Mouse (Mus musculus) MEL (cell line): ENCODE data around the gene Fstl5. TPM values are rescaled to one million over a fixed set of nuclear protein-coding genes. Genes with fewer than 3 reads are reported as not detected.

ENCODE experiments used
- DNase-seq: peaks from one replicate; pipeline ENCODE4 v3.0.0; 2011; ENCODE audit warnings: low read depth, low spot score
- H3K27ac ChIP-seq: 2 replicates; pipeline ENCODE4 v1.5.1; 2012; ENCODE audit warnings: low read depth, mild to moderate bottlenecking, control low read depth, low read length, moderate library complexity; ENCODE audit not compliant: control insufficient read depth
- H3K27me3 ChIP-seq, 2 experiments: fragments of 150-350 bp in 1 of 2; sonication (generic) in 1 of 2; 2 replicates each; pipeline ENCODE4 v1.6.1; 2012; ENCODE audit warnings: low read length in 2 of 2, mild to moderate bottlenecking in 2 of 2, improper control_type of control experiment in 1 of 2, moderate library complexity in 1 of 2; ENCODE audit not compliant: insufficient read depth in 2 of 2, control insufficient read depth in 1 of 2
- H3K36me3 ChIP-seq, 2 experiments: 2 replicates each; pipeline ENCODE4 v1.6.1; 2012 to 2014; ENCODE audit warnings: low read length in 2 of 2, improper control_type of control experiment in 1 of 2, inconsistent platforms in 1 of 2, mild to moderate bottlenecking in 1 of 2; ENCODE audit not compliant: insufficient read depth in 2 of 2, control insufficient read depth in 1 of 2
- H3K4me1 ChIP-seq, 2 experiments: fragments of 150-350 bp in 1 of 2; sonication (generic) in 1 of 2; 2 replicates each; pipeline ENCODE4 v1.6.1; 2012; ENCODE audit warnings: low read length in 2 of 2, improper control_type of control experiment in 1 of 2, mild to moderate bottlenecking in 1 of 2; ENCODE audit not compliant: insufficient read depth in 2 of 2, control insufficient read depth in 1 of 2
- H3K4me3 ChIP-seq, 2 experiments: fragments of 150-350 bp in 1 of 2; sonication (generic) in 1 of 2; 2 replicates each; pipeline ENCODE4 v1.5.1; 2012; ENCODE audit warnings: low read depth in 2 of 2, low read length in 2 of 2, mild to moderate bottlenecking in 2 of 2, moderate library complexity in 2 of 2, control low read depth in 1 of 2, improper control_type of control experiment in 1 of 2; ENCODE audit not compliant: control insufficient read depth in 1 of 2, insufficient read depth in 1 of 2
- H3K79me2 ChIP-seq: 2 replicates; pipeline ENCODE4 v1.6.1; 2012; ENCODE audit warnings: mild to moderate bottlenecking, low read length, moderate library complexity; ENCODE audit not compliant: control insufficient read depth, poor library complexity, insufficient read depth
- H3K9ac ChIP-seq: 2 replicates; pipeline ENCODE4 v1.6.1; 2012; ENCODE audit warnings: low read depth, mild to moderate bottlenecking, control low read depth, low read length, moderate library complexity; ENCODE audit not compliant: control insufficient read depth, poor library complexity, severe bottlenecking
- H3K9me3 ChIP-seq: fragments of 150-350 bp; sonication (generic); replicated peaks from 2 replicates; pipeline ENCODE4 v1.6.1; 2012; ENCODE audit warnings: mild to moderate bottlenecking, low read length, improper control_type of control experiment, moderate library complexity; ENCODE audit not compliant: insufficient read depth
- BHLHE40 ChIP-seq: IDR thresholded peaks from 2 replicates; pipeline ENCODE4 v1.6.1; 2012; ENCODE audit warnings: low read depth, mild to moderate bottlenecking, inconsistent platforms, low read length, improper control_type of control experiment, borderline replicate concordance
- CHD1 ChIP-seq: IDR thresholded peaks from 2 replicates; pipeline ENCODE4 v1.6.1; 2012; ENCODE audit warnings: low read depth, mild to moderate bottlenecking, inconsistent platforms, low read length, improper control_type of control experiment
- CHD2 ChIP-seq: IDR thresholded peaks from 2 replicates; pipeline ENCODE4 v1.6.1; 2011; ENCODE audit warnings: low read length, improper control_type of control experiment
- CTCF ChIP-seq, 3 experiments: IDR thresholded peaks in 2 of 3; conservative IDR thresholded peaks in 1 of 3; 2 replicates each; pipeline ENCODE4 v1.5.1; 2011 to 2012; ENCODE audit warnings: low read length in 3 of 3, low read depth in 2 of 3, mild to moderate bottlenecking in 2 of 3, improper control_type of control experiment in 1 of 3, inconsistent platforms in 1 of 3, mixed read lengths in 1 of 3, moderate library complexity in 1 of 3; ENCODE audit not compliant: control insufficient read depth in 1 of 3, insufficient read depth in 1 of 3, poor library complexity in 1 of 3, severe bottlenecking in 1 of 3
- ELF1 ChIP-seq: IDR thresholded peaks from 2 replicates; pipeline ENCODE4 v1.6.1; 2014; ENCODE audit warnings: low read depth, mild to moderate bottlenecking, inconsistent platforms, low read length, improper control_type of control experiment, moderate library complexity
- ETS1 ChIP-seq: IDR thresholded peaks from 2 replicates; pipeline ENCODE4 v1.6.1; 2012; ENCODE audit warnings: low read depth, mild to moderate bottlenecking, inconsistent platforms, low read length, improper control_type of control experiment, moderate library complexity
- GABPA ChIP-seq: IDR thresholded peaks from 2 replicates; pipeline ENCODE4 v1.6.1; 2012; ENCODE audit warnings: low read depth, mild to moderate bottlenecking, inconsistent platforms, low read length, improper control_type of control experiment, moderate library complexity
- HCFC1 ChIP-seq: IDR thresholded peaks from 2 replicates; pipeline ENCODE4 v1.6.1; 2012; ENCODE audit warnings: low read depth, mild to moderate bottlenecking, inconsistent platforms, low read length, improper control_type of control experiment, moderate library complexity
- JUND ChIP-seq: IDR thresholded peaks from 2 replicates; pipeline ENCODE4 v1.6.1; 2011; ENCODE audit warnings: low read depth, mild to moderate bottlenecking, improper control_type of control experiment, low read length
- MAFK ChIP-seq: IDR thresholded peaks from 2 replicates; pipeline ENCODE4 v1.6.1; 2011; ENCODE audit warnings: low read depth, mild to moderate bottlenecking, low read length, improper control_type of control experiment, borderline replicate concordance
- MAZ ChIP-seq: IDR thresholded peaks from 2 replicates; pipeline ENCODE4 v1.6.1; 2012; ENCODE audit warnings: low read depth, mild to moderate bottlenecking, inconsistent platforms, low read length, improper control_type of control experiment
- MEF2A ChIP-seq: IDR thresholded peaks from 2 replicates; pipeline ENCODE4 v1.6.1; 2014; ENCODE audit warnings: low read depth, mild to moderate bottlenecking, inconsistent platforms, low read length, improper control_type of control experiment; ENCODE audit not compliant: poor library complexity, insufficient replicate concordance, severe bottlenecking; ENCODE audit errors: extremely low read depth
- MYB ChIP-seq: IDR thresholded peaks from 2 replicates; pipeline ENCODE4 v1.6.1; 2011; ENCODE audit warnings: mild to moderate bottlenecking, low read depth, low read length, improper control_type of control experiment
- NELFE ChIP-seq: IDR thresholded peaks from 2 replicates; pipeline ENCODE4 v1.6.1; 2011; ENCODE audit warnings: low read depth, low read length, improper control_type of control experiment
- NRF1 ChIP-seq: IDR thresholded peaks from 2 replicates; pipeline ENCODE4 v1.6.1; 2014; ENCODE audit warnings: low read depth, mild to moderate bottlenecking, inconsistent platforms, low read length, improper control_type of control experiment, moderate library complexity; ENCODE audit not compliant: poor library complexity, insufficient read depth, severe bottlenecking
- POLR2AphosphoS2 ChIP-seq: IDR thresholded peaks from 2 replicates; pipeline ENCODE4 v1.6.1; 2011; ENCODE audit warnings: low read length, improper control_type of control experiment
- POLR2AphosphoS5 ChIP-seq: IDR thresholded peaks from 2 replicates; pipeline ENCODE4 v1.6.1; 2012; ENCODE audit warnings: low read depth, borderline replicate concordance, mild to moderate bottlenecking, inconsistent platforms, low read length, moderate library complexity, mixed read lengths
- RCOR1 ChIP-seq: IDR thresholded peaks from 2 replicates; pipeline ENCODE4 v1.6.1; 2012; ENCODE audit warnings: low read depth, mild to moderate bottlenecking, inconsistent platforms, low read length, improper control_type of control experiment
- TAL1 ChIP-seq: IDR thresholded peaks from 2 replicates; pipeline ENCODE4 v1.6.1; 2012; ENCODE audit warnings: mild to moderate bottlenecking, inconsistent platforms, low read length, moderate library complexity, mixed read lengths
- TBP ChIP-seq: IDR thresholded peaks from 2 replicates; pipeline ENCODE4 v1.8.0; 2011; ENCODE audit warnings: low read depth, low read length, improper control_type of control experiment
- UBTF ChIP-seq: IDR thresholded peaks from 2 replicates; pipeline ENCODE4 v1.6.1; 2012; ENCODE audit warnings: low read depth, mild to moderate bottlenecking, inconsistent platforms, low read length, improper control_type of control experiment, moderate library complexity, borderline replicate concordance; ENCODE audit not compliant: insufficient read depth
- ZC3H11A ChIP-seq: IDR thresholded peaks from 2 replicates; pipeline ENCODE4 v1.6.1; 2012; ENCODE audit warnings: low read depth, mild to moderate bottlenecking, inconsistent platforms, low read length, improper control_type of control experiment
- ZKSCAN1 ChIP-seq: IDR thresholded peaks from 2 replicates; pipeline ENCODE4 v1.6.1; 2012; ENCODE audit warnings: low read depth, mild to moderate bottlenecking, inconsistent platforms, low read length, improper control_type of control experiment, moderate library complexity
- ZMIZ1 ChIP-seq: IDR thresholded peaks from 2 replicates; pipeline ENCODE4 v1.6.1; 2012; ENCODE audit warnings: low read depth, mild to moderate bottlenecking, inconsistent platforms, low read length, improper control_type of control experiment, moderate library complexity
- ZNF384 ChIP-seq: IDR thresholded peaks from 2 replicates; pipeline ENCODE4 v1.6.1; 2012; ENCODE audit warnings: low read depth, mild to moderate bottlenecking, inconsistent platforms, low read length, improper control_type of control experiment
- polyA plus RNA-seq, 2 experiments: library from polyadenylated mRNA; stranded (reverse) in 1 of 2; unstranded in 1 of 2; fragments of >175 nt in 1 of 2; fragments of >200 nt in 1 of 2; gene quantifications; 2 replicates each; pipeline versions ENCODE4 v1.2.1 to v1.2.4; 2012; ENCODE audit warnings: low replicate concordance in 2 of 2, low read depth in 1 of 2; ENCODE audit not compliant: insufficient read length in 2 of 2, insufficient read depth in 1 of 2, missing spikeins in 1 of 2
- total RNA-seq: library from RNA; depleted of rRNA; stranded (reverse); fragments of 300-350 nt; gene quantifications from 2 replicates; pipeline ENCODE4 v1.2.3, GENCODE M21; 2012

Gene Fstl5
- total and polyA plus RNA-seq, 3 experiments: 0.04 TPM; not detected in 2

DNA sequence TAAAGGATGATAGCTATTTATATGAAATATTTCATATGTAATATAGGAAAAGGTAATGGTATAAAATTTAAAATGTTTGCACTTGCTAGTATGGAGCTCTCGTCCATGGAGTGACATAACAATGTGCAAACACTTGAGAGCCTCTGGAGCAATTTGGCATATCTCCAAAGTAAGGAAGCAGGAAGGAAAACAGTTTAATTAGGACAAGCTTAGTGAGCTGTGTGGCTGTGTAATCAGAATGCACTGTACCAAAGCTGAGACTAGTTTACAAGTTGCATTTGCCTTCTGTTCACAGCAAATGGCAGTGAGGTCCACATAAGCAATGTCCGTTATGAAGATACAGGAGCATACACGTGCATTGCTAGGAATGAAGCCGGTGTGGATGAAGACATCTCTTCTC, 519.1 kb downstream of the Fstl5 start:
- Histone ChIP-seq H3K27ac (no peak overlapping the region), H3K4me3 (no peak overlapping the region), H3K27me3 (no peaks in the 10 kb centered on the region), H3K4me1 (no peaks in the 10 kb centered on the region), H3K9ac (no peak overlapping the region), H3K79me2 (no peaks in the 10 kb centered on the region), H3K36me3 (no peaks in the 10 kb centered on the region), H3K9me3 (no peaks in the 10 kb centered on the region)
- no peak for DNase-seq
- TF ChIP-seq MYB (no peak), CHD2 (no peak), GABPA (no peak), ZKSCAN1 (no peak), ZMIZ1 (no peak), CTCF (IDR thresholded peaks at IDR 0.05 in 2 of 3, conservative IDR thresholded peaks at IDR 0.05 in 1 of 3; ENCODE audit: control insufficient read depth in 1 of 3, insufficient read depth in 1 of 3, low read depth in 2 of 3, low read length in 3 of 3, poor library complexity in 1 of 3, severe bottlenecking in 1 of 3) (no peak), POLR2AphosphoS5 (no peak), RCOR1 (no peak), ELF1 (no peak), ETS1 (no peak), ZC3H11A (no peak), TBP (no peak), NRF1 (no peak)

DNA sequence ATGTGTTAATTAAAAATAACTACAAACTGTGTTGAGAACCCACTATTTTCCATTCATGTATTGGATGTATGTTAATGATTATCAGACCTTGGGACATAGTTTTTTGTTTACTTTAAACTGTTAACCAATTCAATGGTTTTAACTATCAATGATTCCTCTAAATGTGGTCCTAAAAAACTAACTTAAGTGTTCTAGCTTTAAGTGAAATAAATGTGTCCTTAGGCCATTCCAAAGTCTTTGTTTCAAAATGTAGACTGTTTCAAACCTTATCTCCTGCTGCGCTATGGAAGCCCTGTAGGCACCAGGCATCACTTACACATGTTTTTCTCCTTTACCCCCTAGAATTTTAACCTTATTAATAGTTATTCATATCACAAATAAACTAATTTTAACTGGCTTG, 546.0 kb downstream of the Fstl5 start:
- Histone ChIP-seq H3K27ac (no peak overlapping the region), H3K4me1 (no peaks in the 10 kb centered on the region), H3K4me3 (no peak overlapping the region), H3K79me2 (no peaks in the 10 kb centered on the region), H3K27me3 (no peaks in the 10 kb centered on the region), H3K36me3 (no peaks in the 10 kb centered on the region), H3K9me3 (no peaks in the 10 kb centered on the region), H3K9ac (no peak overlapping the region)
- no peak for DNase-seq
- TF ChIP-seq UBTF (no peak), ZKSCAN1 (no peak), CHD1 (no peak), JUND (no peak), MAFK (no peak), ELF1 (no peak), TAL1 (no peak), CTCF (IDR thresholded peaks at IDR 0.05 in 2 of 3, conservative IDR thresholded peaks at IDR 0.05 in 1 of 3; ENCODE audit: control insufficient read depth in 1 of 3, insufficient read depth in 1 of 3, low read depth in 2 of 3, low read length in 3 of 3, poor library complexity in 1 of 3, severe bottlenecking in 1 of 3) (no peak), MAZ (no peak), HCFC1 (no peak), POLR2AphosphoS2 (no peak), MYB (no peak), BHLHE40 (no peak), NELFE (no peak), ZNF384 (no peak), MEF2A (no peak)
